Mouse (Mus musculus): ENCODE measurements around the gene Dnajc3. TPM values are rescaled to one million over a fixed set of nuclear protein-coding genes. Genes with fewer than 3 reads are reported as not detected.

The Dnajc3 gene
- 30.5 and 37.8 TPM in 2 replicates for polyA plus RNA-seq (2015; fragmentation: Nextera tagmentation; extraction: Ambion mirVana)

DNA sequence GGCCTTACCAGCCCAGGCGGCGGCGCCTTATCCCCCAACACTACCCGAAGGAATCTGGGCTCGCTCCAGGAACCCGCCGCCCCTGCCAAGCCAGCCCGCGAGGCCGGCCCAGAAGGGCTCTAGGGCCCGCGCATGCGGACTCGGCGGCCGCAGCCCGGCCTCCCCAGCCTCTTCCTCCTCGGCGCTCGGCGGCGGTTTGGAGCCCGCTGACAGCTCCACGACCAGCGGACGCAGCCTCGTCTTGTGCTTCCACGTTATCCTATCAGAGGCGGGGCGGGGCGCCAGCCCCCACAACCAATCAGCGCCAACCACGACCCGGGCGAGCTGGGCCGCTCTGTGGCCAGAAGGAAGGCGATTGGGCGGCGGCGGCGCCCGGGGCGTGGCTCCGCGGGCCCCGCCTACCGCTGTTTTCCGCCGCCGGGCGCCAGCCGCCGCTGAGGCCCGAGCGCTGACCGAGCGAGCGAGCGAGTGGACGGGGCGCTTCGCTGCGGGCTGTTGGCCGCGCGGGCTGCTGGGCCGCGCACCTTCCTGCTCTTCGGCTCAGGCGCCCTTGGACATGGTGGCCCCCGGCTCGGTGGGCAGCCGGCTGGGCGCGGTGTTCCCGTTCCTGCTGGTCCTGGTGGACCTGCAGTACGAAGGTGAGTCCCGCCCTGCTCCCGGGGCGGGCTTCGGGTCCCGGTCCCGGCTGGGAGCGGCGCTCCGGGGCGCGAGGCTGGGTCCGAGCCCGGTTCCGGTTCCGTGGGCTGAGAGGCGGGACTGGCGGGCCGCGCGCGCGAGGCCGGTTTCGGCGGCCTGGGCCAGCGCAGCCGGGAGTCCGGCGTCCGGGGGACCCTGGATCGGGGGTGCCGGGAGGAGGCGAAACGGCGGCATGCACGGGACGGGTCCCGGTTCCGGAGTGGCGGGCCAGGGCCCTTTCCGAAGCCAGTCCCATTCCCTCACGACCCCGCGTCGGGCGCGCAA is at the start of gene Dnajc3:
Gene Dnajc3 (plus strand): TSS at position 444 of the 960 bp plus-strand sequence.

DNA sequence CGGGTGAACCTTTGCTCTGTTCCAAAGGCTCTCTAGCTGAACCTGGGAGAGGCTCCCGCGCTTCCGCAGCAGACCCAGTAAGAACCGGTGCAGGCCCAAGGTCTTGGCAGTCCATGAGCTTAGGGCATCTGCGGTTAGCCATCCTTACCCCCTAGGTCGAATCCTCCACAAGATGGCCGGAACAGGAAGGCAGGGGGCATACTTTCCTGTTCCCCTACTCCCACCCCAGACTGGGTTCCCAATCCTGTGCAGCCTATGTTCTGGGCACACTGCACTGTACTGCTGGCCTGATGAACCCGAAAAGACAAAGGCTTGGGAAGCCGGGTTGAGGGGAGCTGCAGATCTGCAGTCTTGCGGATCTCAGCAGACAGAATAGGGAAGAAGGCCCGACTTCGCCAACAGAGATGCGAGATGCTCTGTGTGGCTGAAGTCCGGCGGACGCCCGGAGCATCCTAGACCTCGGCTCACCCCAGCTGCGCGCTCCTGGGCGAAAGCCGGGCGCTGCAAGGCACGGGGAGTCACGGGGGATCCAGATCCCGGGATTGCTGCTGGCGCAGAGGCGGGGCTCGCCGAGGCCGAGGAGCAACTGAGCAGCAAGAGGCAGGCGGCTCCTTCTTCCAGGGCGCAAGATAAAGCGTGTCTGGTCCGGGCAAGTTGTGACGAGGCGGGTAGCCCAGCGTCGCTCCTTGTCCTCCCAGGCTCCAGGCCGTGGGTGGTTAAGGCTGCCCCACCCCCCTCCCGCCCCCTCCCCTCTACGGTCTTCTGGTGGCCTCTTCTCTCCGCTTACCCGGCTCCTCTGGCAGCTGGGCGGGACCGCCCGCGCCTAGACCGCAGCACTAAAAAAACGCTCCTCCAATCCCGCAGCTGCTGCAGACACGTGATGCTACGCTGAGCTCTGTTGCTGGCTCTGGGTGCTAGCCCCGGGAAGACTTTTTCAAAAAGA is 12.8 kb upstream of the Dnajc3 start, which contains the start of gene Dzip1:
Gene Dzip1 (minus strand): TSS at position 788 of the 943 bp plus-strand sequence.

Other genes with a start within 250 kb of the Dnajc3 start
- 3.7 and 4.6 TPM in 2 replicates for gene Abcc4, start 231.8 kb upstream of the Dnajc3 start, polyA plus RNA-seq (2015; fragmentation: Nextera tagmentation; extraction: Ambion mirVana)
- gene Cldn10, start 150.1 kb upstream of the Dnajc3 start, polyA plus RNA-seq (2015; fragmentation: Nextera tagmentation; extraction: Ambion mirVana) = 28.9 and 31.9 TPM in 2 replicates
- 6.8 and 6.9 TPM in 2 replicates for gene Dzip1, start 12.5 kb upstream of the Dnajc3 start, polyA plus RNA-seq (2015; fragmentation: Nextera tagmentation; extraction: Ambion mirVana)
- 4.2 and 5.3 TPM in 2 replicates for gene Uggt2, start 161.5 kb downstream of the Dnajc3 start, polyA plus RNA-seq (2015; fragmentation: Nextera tagmentation; extraction: Ambion mirVana)
- not detected in 2 replicates for gene Hs6st3, start 200.4 kb downstream of the Dnajc3 start, polyA plus RNA-seq (2015; fragmentation: Nextera tagmentation; extraction: Ambion mirVana)

Data from urinary bladder, postnatal 0 days (tissue).